Mouse (Mus musculus) layer of hippocampus, adult 8-10 months (tissue): ENCODE measurements at regions not wholly inside any gene's neighbourhood (a gene's known extent, or its start where the extent isn't known, plus 50 kb on each side); places are given as distances from the start of the nearest gene placed in this dataset.
"Not testable (repeated sequence)": the region's sequence is repeated elsewhere in the genome, so short reads cannot be mapped to it uniquely, and the experiment has no call there.

Experiments used
- DNase-seq, 2 experiments: peaks; one replicate each; pipeline ENCODE4 v3.0.0; 2022; ENCODE audit warnings: low spot score in 2 of 2

GRCm38 (mm10) chr13:39566491-39566890, 605.8 kb upstream of the Slc35b3 start:
- DNase-seq = no peak

DNA sequence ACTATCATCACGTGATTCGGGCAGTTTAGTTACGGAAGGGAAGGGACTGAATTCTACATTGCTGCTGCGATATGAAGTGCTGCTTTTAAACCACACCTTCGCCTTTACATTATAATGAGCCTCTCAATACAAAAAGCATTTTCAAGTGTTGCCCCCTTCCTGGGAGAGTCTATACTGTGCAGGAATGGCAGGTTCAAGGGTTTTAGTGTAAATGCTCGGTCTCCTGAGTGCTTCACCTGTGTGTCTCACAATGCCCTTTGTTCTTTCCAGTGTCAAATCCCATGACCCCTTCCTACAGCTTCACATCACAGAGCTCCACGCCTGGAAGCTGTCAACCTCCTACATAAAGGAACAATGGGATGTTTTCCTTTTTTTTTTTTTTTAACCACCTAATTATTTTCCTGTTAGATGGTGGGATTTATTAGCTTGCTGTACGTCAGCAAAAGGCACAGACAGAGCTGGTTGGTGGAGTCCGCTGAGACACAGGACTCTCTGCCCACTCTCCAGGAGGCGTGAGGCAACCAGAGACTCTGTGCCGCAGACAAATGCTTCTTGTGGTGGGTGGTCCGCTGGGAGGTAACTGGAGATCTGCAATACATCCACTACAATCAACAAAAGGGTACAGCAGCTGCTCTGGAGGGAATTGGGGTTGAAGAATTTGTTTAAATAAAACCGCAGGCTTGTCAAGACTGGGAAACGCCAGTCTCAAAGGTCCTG, 577.2 kb upstream of the Slc35b3 start:
- no peak for DNase-seq

DNA sequence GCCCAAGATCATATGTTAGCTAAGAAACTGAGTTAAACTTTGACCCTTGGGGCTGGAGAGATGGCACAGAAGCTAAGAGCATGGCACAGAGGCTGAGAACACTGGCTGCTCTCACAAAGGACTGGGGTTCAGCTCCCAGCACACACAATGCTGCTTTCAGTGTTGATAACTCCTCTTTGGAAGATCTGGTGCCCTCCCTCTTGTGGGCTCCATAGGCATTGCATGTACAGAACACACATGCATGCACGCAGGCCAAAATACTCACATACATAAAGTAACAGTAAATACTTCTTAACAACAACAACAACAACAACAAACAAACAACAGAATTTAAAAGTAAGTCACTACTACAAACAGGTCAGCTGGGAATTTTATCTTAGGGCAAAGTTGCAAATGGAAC, 565.8 kb upstream of the Slc35b3 start:
- DNase-seq = no peak

DNA sequence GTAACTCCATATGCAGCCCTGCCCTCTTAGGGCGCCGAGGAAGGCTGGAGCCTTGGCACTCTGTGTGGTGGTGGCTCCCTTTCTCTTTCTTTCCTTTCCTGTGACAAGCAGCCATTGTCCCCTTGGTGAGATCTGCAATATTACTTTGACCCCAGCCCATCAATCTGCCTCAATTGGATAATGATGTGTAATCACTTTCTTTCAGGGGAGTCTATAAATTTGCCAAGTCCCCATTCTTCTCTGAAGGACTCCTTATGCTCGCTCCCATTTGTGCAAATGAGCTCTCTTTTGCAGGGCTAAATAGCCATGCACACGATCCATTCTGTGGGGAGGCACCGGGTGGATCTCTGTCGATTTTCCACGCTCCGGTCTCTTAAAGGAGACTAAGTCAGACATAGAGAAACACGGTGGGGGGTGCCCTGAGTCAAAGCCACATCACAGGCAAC, 563.2 kb upstream of the Slc35b3 start:
- DNase-seq = no peak

- no peak for DNase-seq
These were observed 562.7 kb upstream of the Slc35b3 start for GRCm38 (mm10) chr13:39523246-39523850.

DNA sequence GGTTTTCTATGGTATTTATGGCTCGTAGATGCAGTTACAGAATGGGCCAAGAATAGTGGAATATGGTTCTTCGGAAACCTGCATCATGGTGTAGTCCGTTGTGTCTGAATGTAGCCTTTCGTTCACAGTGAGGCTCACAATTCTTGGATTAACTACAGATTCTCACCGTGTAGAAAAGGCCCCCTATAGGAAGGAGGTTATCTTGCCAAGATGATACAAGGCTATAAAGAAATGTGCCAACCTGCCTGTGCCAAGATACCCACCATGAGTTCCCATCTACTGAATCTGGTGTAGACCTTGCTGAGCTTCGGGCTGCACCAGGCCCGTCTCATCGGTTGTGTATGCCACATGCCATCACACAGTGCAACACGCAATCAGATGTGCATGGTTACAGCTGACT, 560.2 kb upstream of the Slc35b3 start:
- DNase-seq = no peak

- DNase-seq = no peak
These were observed 555.4 kb upstream of the Slc35b3 start for GRCm38 (mm10) chr13:39516106-39516505.

- DNase-seq = no peak
These were observed 529.1 kb upstream of the Slc35b3 start for GRCm38 (mm10) chr13:39489806-39490205.

DNA sequence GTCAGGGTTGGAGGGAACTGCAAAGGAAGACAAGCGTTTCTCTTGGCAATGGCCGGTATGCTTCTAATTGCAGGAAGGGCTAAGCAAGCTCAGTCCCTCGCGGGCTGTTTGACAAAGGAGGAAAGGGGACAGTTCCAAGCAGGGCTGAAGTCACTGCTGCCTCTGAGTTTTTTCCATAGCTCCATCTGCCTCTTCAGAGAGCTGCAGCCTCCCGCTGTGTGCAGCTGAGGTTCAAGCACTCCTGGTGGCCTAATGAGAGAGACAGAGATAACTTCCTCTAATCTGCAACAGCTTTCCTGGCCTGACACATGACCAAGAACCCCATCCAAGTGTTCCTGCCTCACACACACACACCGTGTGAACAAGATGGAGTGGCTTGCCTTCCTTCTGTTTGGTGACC, 511.9 kb upstream of the Slc35b3 start:
- DNase-seq = no peak

GRCm38 (mm10) chr13:39441799-39442198, 481.1 kb upstream of the Slc35b3 start:
- DNase-seq = no peak

GRCm38 (mm10) chr13:39440907-39441306, 480.2 kb upstream of the Slc35b3 start:
- DNase-seq = peak; percentile 15 to 71

DNA sequence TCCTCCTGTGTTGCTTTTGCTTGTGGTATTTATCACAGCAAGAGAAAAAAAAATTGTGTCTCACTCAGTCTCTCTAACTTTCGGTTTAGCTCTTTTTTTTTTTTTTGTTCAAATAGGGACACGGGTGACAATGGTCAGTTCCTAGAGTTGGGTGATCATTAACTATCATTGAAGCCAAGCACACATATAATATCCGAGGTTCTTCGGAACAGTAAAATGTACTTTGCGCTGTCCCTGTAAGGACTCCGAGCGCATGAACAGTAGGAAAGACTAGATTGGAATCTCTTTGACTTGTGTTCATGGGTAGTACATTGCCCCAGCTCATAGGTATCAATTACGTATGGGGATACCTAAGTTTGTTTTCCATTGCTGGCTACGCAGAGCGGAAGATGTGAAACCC, 479.7 kb upstream of the Slc35b3 start:
- DNase-seq = no peak

DNA sequence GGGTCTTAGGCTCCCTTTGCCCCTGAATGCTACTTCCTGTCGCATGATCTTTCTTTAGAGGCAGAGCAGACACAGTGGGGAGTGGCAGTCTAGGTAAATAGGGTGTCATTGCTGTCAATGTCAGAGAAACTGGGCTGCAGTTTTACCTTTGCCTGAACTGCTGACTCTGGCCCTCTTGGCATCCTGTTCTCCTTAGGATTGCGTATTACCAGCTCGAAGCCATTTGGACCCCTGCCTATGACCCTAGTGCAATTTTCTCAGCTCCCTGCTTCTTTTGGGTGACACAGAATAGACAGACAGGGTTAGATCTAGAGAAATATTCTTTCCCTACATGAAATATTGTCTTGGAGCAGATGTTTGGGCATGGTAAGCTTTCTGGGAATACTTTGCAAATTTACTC, 467.3 kb upstream of the Slc35b3 start:
- DNase-seq = no peak

GRCm38 (mm10) chr13:39425944-39426343, 465.3 kb upstream of the Slc35b3 start:
- DNase-seq = no peak

DNA sequence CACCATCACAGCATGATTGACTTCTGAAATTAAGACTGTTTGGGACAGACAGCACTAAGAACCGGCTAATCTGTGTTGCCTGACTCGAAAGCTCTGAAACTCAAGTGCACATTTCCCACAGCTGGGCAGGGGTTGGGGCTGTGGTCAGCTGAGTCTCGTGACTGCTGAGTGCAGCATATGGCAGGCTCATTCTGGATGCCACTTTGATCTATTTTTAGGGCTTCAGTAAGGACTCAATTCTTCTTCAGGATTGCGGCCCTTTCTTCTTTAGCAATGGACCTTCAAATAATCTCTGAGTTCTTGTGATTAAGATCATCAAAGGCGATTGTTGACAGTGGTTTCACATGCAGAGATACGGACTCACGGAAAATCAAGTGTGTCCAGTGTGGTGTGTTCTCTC, 457.5 kb upstream of the Slc35b3 start:
- DNase-seq = no peak

DNA sequence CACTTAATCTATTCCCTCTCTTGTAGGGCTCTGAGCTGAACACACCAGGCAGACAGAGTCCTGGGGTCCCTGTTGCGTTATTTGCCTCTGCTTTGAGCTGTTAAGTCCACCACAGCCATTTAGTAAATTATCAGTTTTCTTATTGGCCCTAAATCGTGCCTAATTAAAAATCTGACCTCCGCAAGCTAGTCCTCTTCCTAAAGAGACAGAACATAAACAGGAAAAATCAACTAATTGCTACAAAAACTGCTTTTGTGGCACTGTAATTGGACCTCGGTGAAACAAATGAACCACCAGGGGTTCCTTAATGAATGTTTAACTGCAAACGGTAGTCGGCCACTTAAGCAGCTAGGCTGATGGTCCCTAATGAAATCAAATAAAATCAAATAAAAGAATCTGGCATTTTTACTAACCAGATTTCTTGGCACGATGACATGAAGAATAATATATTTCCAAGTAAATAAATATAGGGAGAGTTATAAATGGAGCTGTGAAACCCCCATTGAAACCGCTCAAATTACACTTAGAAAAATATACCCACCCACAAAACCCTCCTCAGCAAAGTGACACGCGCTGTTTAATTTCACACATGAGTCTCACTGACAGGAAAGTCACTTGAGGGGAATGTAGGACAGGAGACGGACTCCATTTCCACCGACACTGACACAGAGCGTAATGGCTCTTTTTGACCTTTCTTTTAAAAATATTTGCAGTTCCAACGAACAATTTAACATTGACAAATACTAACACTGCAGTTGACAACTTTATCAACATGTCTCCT, 451.0 kb upstream of the Slc35b3 start:
- no peak for DNase-seq

GRCm38 (mm10) chr13:39392589-39392988, 431.9 kb upstream of the Slc35b3 start:
- no peak for DNase-seq

- not testable (repeated sequence) for DNase-seq
These were observed 431.5 kb upstream of the Slc35b3 start for GRCm38 (mm10) chr13:39392151-39392550.

DNA sequence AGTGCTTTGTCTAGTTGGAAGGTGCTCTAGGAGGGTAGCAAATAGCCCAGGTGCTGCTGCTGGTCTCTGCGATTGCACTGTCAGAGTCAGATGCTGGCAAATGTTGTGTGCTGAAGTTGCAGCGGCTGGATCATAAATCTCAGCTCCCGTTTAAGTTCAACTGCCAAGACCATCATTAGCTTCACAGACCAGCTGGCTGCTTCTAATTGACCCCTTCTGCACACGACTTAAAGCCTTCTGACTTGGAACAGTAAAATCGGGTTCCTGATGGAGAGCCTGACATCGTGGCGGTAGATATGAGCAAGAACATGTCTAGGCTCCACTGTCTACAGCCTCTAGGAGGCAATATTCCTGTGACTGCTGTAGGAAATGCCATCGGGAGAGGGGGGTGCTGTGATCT, 416.0 kb upstream of the Slc35b3 start:
- no peak for DNase-seq

DNA sequence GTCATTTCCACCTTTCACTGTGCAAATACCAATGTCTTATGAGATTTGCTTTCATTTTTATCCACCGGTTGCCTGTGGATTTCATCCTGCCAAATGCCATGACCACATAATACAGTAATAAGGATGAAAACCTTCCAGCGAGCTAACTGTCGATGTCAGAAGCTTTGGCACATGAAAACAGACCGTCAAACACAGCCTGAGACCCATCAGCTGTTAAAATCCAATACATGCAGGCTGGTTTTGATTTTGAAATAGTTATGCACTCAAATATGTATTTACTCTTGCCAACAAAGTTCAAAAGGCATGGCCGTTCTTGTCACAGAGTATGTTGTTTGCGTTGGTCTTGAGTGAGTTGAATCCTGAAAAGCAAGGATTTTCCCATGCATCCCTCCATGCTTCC, 415.6 kb upstream of the Slc35b3 start:
- no peak for DNase-seq

DNA sequence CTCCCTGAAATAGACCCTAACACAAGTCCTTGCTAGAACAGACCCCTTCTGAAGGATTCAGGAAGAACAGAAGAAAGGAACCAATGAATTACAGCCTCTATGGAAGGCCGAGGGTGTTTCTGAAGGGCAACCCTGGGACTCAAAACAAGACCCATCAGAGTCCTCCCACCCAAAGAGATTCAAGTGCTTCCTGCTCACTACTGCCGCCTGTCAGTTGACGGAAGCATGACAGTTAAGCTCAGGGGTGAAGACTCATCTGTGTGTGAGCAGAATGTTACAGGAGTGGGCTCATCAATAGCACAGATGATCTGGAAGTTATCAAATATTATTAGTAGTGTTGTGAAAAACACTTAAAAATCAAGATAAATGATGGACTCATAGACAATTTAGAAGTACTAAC, 411.9 kb upstream of the Slc35b3 start:
- DNase-seq = no peak

GRCm38 (mm10) chr13:39363637-39364036, 403.0 kb upstream of the Slc35b3 start:
- no peak for DNase-seq

DNA sequence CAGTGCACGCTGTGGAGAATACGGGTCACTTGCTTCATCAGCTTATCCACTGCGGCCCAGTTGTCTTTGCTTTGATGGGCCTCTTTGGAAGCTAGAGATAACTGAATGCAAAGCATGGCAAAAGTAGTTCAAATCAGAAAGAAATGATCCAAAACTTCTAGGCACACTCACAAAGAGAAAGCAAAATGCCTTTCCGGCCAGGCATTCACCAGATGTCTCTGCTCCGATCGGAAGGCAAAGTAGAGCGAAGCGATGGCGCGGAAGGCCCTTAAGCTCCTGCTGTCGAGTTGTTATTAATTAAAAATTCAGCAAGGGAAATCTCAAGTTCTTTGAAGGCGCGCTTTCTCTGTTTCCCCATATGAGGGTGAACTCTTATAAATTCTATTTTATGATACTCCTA, 401.9 kb upstream of the Slc35b3 start:
- no peak for DNase-seq
